Mouse (Mus musculus): Measurements from ENCODE around the gene Tll2.

Gene Tll2

DNA sequence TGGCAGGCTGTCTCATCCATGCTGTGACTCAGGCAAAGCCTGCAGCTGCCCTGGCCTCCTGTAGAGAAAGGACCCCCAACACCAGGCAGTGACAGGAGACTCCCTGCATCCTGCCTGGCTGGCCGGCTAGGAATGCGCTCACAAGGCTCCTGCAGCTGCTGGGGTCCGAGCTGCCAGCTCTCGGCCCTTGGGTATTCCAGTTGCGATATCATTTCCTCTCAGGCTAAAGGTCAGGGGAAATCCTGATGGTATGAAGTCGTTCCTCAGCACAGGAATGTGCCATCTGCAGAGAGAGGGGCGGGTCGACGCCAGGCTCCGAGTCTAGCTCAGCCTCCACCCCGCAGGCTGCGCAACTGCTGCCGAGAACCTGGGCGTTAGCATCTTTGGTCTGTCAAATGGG lies 46.2 kb downstream of the Tll2 start:
- no peak for DNase-seq (ENCODE audit: low spot score in 2 of 2)

- DNase-seq (ENCODE audit: low spot score in 2 of 2), result no peak
Observed at GRCm38 (mm10) chr19:41154681-41155080, 52.0 kb downstream of the Tll2 start.

DNA sequence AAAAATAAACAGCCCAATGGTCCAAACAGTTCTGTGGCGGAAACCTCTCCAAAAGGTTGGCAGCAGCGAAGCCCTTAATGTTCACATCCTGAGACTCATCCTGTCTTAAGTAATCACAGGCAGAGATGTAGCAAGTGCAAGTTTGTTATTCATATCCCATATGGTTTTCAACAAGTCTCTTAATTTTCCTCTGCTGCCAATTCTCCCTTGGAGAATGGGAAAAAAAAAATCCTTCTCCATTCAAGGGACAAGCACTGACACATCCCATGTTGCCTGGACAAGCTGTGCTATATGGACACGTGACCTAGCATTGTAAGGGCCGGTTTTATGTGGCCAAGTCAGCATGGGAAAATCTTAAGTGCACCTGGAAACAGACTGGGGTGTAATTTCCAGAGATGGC lies 54.2 kb downstream of the Tll2 start:
- no peak for DNase-seq (ENCODE audit: low spot score in 2 of 2)

DNA sequence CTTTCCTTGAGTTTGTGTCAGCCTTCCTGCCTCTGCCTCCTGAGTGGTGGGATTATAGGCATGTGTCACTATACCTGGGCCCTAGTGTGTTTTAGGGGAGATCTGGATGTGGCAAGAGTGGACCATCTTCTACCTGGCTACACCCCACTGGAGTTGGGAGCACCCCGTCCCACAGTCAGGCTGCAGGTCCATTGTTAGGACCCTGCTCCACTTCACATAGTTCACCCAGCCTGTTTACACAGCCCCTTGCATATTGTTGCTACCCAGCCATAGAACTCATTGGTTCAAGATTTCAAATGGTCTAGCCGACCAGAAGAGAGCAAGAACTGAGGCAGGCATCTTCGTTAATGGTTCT lies 54.6 kb downstream of the Tll2 start:
- no peak for DNase-seq (ENCODE audit: low spot score in 2 of 2)

DNA sequence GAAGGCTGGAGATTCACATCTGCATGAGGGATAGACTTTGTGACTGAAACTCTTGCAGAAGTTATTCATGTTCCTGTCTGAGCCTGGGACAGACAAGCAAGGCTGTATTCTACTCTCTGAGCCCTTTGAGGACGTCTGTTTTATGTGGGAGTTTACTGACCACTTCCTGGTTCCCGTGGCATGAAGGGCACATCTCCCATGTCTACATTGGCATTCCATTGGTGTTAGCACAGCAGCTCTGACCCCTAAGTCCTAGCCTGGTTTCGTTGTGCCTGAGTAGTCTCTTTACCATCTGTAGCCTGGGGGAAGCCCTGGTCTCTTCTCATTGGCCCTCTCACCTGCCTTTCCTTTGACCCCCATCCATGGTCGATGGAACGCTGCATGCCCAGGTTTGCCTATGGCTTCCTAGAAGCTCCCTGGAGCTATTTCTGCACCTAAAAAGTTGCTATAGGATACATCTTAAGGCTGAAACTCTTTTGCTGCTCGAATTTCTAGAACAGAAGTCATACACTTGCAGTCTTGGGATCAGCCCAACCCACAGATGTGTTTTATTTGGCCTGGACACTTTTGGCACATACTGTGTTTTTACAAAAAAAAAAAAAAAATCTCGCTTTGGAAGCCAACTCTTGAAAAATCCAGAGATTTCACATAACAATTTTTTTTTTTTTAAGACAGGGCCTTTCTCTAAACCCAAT lies 55.2 kb downstream of the Tll2 start:
- DNase-seq (ENCODE audit: low spot score in 2 of 2), result no peak

DNA sequence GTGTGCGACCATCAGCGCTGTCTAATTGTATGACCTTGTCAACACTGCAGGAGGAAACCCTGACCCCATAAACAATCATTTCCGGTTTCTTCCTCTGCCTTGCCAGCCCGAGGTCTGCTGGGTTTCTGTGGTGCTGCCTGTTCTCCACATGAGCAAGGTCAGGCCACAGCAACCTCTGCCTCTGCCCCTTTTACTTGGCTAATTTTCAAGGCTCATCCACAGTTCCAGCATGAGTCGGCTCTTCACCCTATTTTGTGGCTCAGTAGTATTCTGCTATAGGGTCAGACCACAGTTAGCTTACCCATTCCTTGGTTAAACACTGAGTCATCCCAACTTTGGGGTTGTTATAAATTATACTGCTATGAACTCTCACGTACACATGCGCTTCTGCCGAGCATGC lies 65.7 kb downstream of the Tll2 start:
- DNase-seq (ENCODE audit: low spot score in 2 of 2), result no peak

- DNase-seq (ENCODE audit: low spot score in 2 of 2), result no peak
Observed at GRCm38 (mm10) chr19:41139629-41140028, 67.0 kb downstream of the Tll2 start.

DNA sequence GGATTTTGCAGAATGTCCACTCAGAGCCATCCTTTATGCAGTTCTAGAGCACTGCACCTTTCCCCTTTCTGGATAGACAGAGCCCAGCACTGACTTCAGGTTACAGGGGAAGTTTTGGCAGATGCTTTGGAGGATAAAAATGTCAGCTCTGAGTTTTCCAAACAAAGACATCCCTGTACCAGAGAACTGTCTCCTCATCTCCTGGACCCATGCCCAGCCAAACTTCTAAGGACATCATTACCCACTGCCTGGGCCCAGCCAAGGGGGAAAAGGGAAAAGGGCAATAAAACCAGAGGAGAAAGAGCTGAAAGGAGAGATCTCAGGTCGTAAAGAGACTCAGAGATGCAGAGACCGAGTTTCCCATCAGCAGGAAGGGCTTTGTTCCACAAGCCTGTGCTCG lies 83.6 kb downstream of the Tll2 start:
- no peak for DNase-seq (ENCODE audit: low spot score in 2 of 2)

GRCm38 (mm10) chr19:41119924-41120323 lies 86.7 kb downstream of the Tll2 start:
- no peak for DNase-seq (ENCODE audit: low spot score in 2 of 2)

DNA sequence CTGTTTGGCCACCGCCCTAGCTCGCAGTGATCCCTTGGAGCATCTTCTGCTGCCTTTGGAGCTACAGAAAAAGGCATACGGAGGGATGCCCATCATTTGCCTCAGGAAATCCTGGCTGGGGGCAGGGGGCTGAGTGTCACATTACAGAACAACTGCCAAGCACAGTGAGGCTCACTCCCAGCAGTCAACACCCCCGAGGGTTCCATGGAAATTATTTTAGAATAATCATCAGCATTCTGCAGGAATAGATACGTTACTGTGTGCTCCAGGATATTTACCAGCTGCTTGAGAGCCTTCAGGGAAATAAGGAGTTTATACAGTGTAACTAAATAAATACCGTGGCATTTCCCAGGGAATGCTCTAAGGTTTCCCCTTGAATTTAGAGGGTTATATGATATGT lies 88.3 kb downstream of the Tll2 start:
- DNase-seq (ENCODE audit: low spot score in 2 of 2), result no peak

- peak in 1 of 2 experiments; percentile 24 for DNase-seq (ENCODE audit: low spot score in 2 of 2)
Observed at GRCm38 (mm10) chr19:41117334-41117733, 89.3 kb downstream of the Tll2 start.

DNA sequence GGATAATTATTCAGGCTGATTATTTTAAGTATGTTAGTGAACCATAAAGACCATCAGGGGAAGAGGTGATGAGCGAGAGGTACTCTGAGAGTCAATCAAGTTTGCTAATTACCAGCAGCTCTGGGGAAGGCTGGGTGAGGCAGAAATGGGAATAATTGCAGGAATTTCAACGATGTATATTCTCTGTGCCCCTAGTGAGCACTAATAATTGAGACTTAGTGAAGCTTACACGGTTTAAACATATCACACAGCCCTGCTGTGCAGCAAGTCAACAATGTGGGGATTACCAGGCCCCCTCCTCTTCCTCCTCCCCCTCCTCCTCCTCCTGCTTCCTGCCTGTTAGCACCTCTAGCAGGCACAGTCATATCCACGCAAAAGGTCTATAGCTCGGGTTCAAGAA lies 92.0 kb downstream of the Tll2 start:
- no peak for DNase-seq (ENCODE audit: low spot score in 2 of 2)

GRCm38 (mm10) chr19:41113911-41114531 lies 92.6 kb downstream of the Tll2 start:
- DNase-seq (ENCODE audit: low spot score in 2 of 2), result no peak

- no peak for DNase-seq (ENCODE audit: low spot score in 2 of 2)
Observed at GRCm38 (mm10) chr19:41112609-41113008, 94.0 kb downstream of the Tll2 start.

DNA sequence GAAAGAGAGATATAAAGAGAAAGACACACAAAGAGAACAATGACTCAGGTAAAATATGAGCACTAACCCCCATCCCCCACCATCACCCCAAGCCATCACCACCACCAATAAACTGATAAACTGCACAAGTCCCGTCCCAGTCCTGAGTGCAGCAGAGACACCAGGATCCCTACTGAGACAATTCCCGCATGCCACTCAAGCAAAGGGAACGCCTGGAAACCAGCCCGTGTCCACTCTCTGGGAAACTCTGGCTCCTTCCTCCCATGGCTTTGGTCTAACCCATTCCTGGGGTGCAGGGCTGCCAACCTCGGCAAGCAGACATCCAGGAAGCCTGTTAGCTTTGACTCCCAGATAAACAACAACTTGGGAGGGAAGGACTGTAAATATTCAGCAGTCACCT lies 96.6 kb downstream of the Tll2 start:
- no peak for DNase-seq (ENCODE audit: low spot score in 2 of 2)

- DNase-seq (ENCODE audit: low spot score in 2 of 2), result peak in 1 of 2 experiments; percentile 36
Observed at GRCm38 (mm10) chr19:41109496-41109895, 97.1 kb downstream of the Tll2 start.

- DNase-seq (ENCODE audit: low spot score in 2 of 2), result no peak
Observed at GRCm38 (mm10) chr19:41108666-41109065, 98.0 kb downstream of the Tll2 start.

DNA sequence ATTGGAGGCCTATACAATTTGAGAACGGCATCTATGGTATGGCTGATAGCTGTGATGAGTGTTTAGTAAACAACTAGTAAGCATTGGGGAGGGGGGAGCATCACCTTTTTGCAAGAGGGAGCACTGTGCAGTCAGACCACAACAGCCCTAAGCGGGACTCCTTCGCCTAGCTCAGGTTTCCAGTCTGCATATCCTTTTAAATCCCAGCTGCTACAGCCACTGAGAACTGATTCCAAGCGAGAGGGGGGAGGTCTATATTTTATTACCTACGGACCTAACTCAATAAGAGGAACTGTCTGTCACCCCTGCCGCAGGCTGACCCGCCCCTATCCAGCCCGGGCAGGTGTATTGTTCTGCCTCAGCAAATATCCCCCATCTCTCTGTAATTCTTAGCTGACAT lies 99.1 kb downstream of the Tll2 start:
- DNase-seq (ENCODE audit: low spot score in 2 of 2), result no peak

DNA sequence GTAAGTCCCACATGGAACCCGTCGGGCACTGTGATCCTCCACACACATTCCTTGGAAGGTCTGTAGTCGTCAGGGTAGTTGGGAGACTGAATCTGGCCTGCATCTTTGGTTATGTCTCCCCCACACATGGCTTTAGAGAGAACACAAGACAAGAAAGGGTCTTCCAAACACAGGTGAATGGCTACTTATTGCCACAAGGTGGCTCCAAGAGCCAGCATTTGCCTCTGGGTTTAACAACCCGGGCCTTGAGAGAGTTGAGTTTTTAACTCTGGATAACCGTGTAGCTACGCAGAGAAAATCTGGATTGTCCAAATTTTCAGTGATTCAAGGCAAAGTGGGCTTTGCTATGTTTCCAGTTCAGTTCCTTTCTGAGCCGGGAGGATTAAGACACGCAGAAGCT lies 101.7 kb downstream of the Tll2 start:
- DNase-seq (ENCODE audit: low spot score in 2 of 2), result no peak

DNA sequence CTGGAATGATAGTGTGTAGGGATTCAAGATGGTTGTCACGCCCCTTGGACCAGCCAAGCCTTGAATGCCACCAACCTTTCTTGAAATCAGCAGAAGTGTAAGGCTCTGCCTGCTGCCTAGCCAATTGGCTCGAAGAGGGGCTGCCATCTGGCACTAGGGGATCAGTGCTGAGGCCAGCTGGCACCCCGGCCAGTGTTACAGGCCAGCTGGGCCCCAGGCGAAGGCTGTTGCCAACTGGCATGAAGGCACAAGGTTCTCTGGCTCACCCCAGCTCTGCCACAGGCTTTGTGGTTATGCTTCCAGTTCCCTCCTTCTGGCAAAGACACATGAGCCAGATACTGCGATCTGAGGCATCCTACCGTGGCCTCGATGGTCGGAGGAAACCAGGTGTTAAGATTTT lies 105.2 kb downstream of the Tll2 start:
- DNase-seq (ENCODE audit: low spot score in 2 of 2), result peak in 1 of 2 experiments; percentile 62

GRCm38 (mm10) chr19:41100863-41101262 lies 105.8 kb downstream of the Tll2 start:
- no peak for DNase-seq (ENCODE audit: low spot score in 2 of 2)

DNA sequence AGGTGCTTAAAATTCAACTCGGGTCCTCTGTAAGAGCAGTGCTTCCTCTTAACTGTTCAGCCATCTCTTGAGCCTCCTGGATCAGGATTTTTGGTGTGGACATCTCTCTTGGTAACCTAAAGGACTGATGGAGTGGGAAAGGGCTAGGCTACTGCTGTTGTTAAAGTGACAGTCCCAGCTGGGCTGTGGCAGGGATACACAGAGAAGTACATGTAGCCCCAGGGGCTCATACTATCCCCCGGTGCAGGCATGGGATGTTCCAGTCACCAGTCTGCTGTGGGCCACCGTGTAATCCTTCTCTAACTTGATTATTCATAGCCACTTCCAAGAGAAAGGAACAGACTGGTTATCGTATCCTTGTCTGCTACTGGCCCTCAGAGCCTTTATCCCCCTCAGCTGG lies 109.6 kb downstream of the Tll2 start:
- no peak for DNase-seq (ENCODE audit: low spot score in 2 of 2)

- DNase-seq (ENCODE audit: low spot score in 2 of 2), result no peak
Observed at GRCm38 (mm10) chr19:41091901-41092300, 114.7 kb downstream of the Tll2 start.

GRCm38 (mm10) chr19:41089833-41090232 lies 116.8 kb downstream of the Tll2 start:
- DNase-seq (ENCODE audit: low spot score in 2 of 2), result peak in 1 of 2 experiments; percentile 23
